Mouse (Mus musculus) neural tube, embryonic 12.5 days (tissue): Measurements from ENCODE around the gene Rbm43. TPM values are rescaled to one million over a fixed set of nuclear protein-coding genes. Genes with fewer than 3 reads are reported as not detected.
"Not testable (repeated sequence)": the region's sequence is repeated elsewhere in the genome, so short reads cannot be mapped to it uniquely, and the experiment has no call there.

Source experiments
- ATAC-seq: fragments of 200-750 bp; cut with Nextera tagmentation; 2 replicates; pipeline ENCODE4 v1.8.0; 2017; ENCODE audit warnings: low read depth, mild to moderate bottlenecking, moderate TSS enrichment, moderate library complexity; ENCODE audit not compliant: low FRiP score
- H3K27ac ChIP-seq: fragments of 300-500 bp; sonication (generic); 2 replicates; pipeline ENCODE4 v1.5.1; 2016
- H3K27me3 ChIP-seq: fragments of 300-500 bp; sonication (generic); replicated peaks from 2 replicates; pipeline ENCODE4 v1.6.1; 2016; ENCODE audit warnings: mild to moderate bottlenecking
- H3K36me3 ChIP-seq: fragments of 300-500 bp; sonication (generic); 2 replicates; pipeline ENCODE4 v1.6.1; 2016; ENCODE audit warnings: mild to moderate bottlenecking
- H3K4me1 ChIP-seq: fragments of 300-500 bp; sonication (generic); 2 replicates; pipeline ENCODE4 v1.6.1; 2016
- H3K4me2 ChIP-seq: fragments of 300-500 bp; sonication (generic); replicated peaks from 2 replicates; pipeline ENCODE4 v1.6.1; 2016; ENCODE audit warnings: mild to moderate bottlenecking
- H3K4me3 ChIP-seq: fragments of 300-500 bp; sonication (generic); 2 replicates; pipeline ENCODE4 v1.5.1; 2016
- H3K9ac ChIP-seq: fragments of 300-500 bp; sonication (generic); 2 replicates; pipeline ENCODE4 v1.6.1; 2016; ENCODE audit warnings: mild to moderate bottlenecking
- H3K9me3 ChIP-seq: fragments of 300-500 bp; sonication (generic); 2 replicates; pipeline ENCODE4 v1.6.1; 2016; ENCODE audit warnings: mild to moderate bottlenecking
- WGBS: fragments of 180-500 bp; shearing (Covaris S2); methylation state at CpG from one replicate; pipeline ENCODE4 v1.1.7; 2016; 5-methylcytosine and 5-hydroxymethylcytosine counted together
- polyA plus RNA-seq: library from polyadenylated mRNA; unstranded; fragments of >200 nt; fragmentation: Nextera tagmentation; extraction: Ambion mirVana; gene quantifications from 2 replicates; pipeline ENCODE4 v1.2.1, GENCODE M21; 2016

Gene Rbm43
- polyA plus RNA-seq, 1 experiment from 2014 or later = 7.2 TPM

GRCm38 (mm10) chr2:51907538-51908110 lies 27.3 kb downstream of the Rbm43 start:
- no peak overlapping the region for H3K4me2 ChIP-seq

GRCm38 (mm10) chr2:51905637-51906036 lies 29.3 kb downstream of the Rbm43 start:
- H3K27me3 ChIP-seq = no peaks in the 10 kb centered on the region
- H3K4me3 ChIP-seq = no peak overlapping the region
- WGBS = 89% methylated on average over 8 of the region's 8 CpGs
- no peak overlapping the region for H3K9ac ChIP-seq
- no peak for ATAC-seq
- H3K4me2 ChIP-seq = no peak overlapping the region
- H3K27ac ChIP-seq = no peak overlapping the region
- H3K4me1 ChIP-seq = no peaks in the 10 kb centered on the region
- no peaks in the 10 kb centered on the region for H3K36me3 ChIP-seq
- no peaks in the 10 kb centered on the region for H3K9me3 ChIP-seq

More at GRCm38 (mm10) chr2:51907538-51908110, 27.3 kb downstream of the Rbm43 start:
- no peaks in the 10 kb centered on the region for H3K36me3 ChIP-seq
- H3K9ac ChIP-seq = no peak overlapping the region
- H3K9me3 ChIP-seq = no peaks in the 10 kb centered on the region
- WGBS = 62% methylated on average over 4 of the region's 4 CpGs
- H3K4me3 ChIP-seq = no peak overlapping the region
- no peak overlapping the region for H3K27ac ChIP-seq
- ATAC-seq = no peak
- no peaks in the 10 kb centered on the region for H3K27me3 ChIP-seq
- no peaks in the 10 kb centered on the region for H3K4me1 ChIP-seq

GRCm38 (mm10) chr2:51892411-51892901 lies 42.5 kb downstream of the Rbm43 start:
- Histone ChIP-seq H3K9ac (no peak overlapping the region), H3K27me3 (no peaks in the 10 kb centered on the region), H3K36me3 (no peaks in the 10 kb centered on the region), H3K4me1 (no peaks in the 10 kb centered on the region), H3K4me3 (no peak overlapping the region), H3K4me2 (no peak overlapping the region), H3K27ac (no peak overlapping the region), H3K9me3 (no peaks in the 10 kb centered on the region)
- WGBS = 87% methylated on average over 12 of the region's 12 CpGs
- no peak for ATAC-seq

- Histone ChIP-seq H3K4me1 (no peaks in the 10 kb centered on the region), H3K27ac (no peak overlapping the region), H3K4me3 (no peak overlapping the region), H3K9ac (no peak overlapping the region), H3K27me3 (no peaks in the 10 kb centered on the region), H3K36me3 (no peaks in the 10 kb centered on the region), H3K9me3 (0 out of 2 replicates have a peak, but pooled peaks cover under 1% of the 10 kb centered on the region), H3K4me2 (no peak overlapping the region)
- 81% methylated on average over 4 of the region's 4 CpGs for WGBS
- ATAC-seq = no peak
Measured at GRCm38 (mm10) chr2:51890961-51891360, 44.0 kb downstream of the Rbm43 start.

- H3K9me3 ChIP-seq, H3K36me3 ChIP-seq, H3K27me3 ChIP-seq, H3K4me2 ChIP-seq, H3K27ac ChIP-seq, ATAC-seq, H3K4me3 ChIP-seq, H3K4me1 ChIP-seq, H3K9ac ChIP-seq: not testable (repeated sequence)
- WGBS = 96% methylated on average over 22 of the region's 26 CpGs
Measured at GRCm38 (mm10) chr2:51890139-51890538, 44.8 kb downstream of the Rbm43 start.

- 85% methylated on average over 1 of the region's 1 CpGs for WGBS
- no peaks in the 10 kb centered on the region for H3K9me3 ChIP-seq
- no peaks in the 10 kb centered on the region for H3K27me3 ChIP-seq
- no peaks in the 10 kb centered on the region for H3K36me3 ChIP-seq
- no peak overlapping the region for H3K4me2 ChIP-seq
- no peak overlapping the region for H3K9ac ChIP-seq
- H3K4me3 ChIP-seq = no peak overlapping the region
- H3K27ac ChIP-seq = no peak overlapping the region
- ATAC-seq = no peak
- H3K4me1 ChIP-seq = no peaks in the 10 kb centered on the region
Measured at GRCm38 (mm10) chr2:51880143-51880542, 54.8 kb downstream of the Rbm43 start.

Other genes starting within 250 kb of the Rbm43 start
- 7.0 and 7.3 TPM in 2 replicates for gene Nmi, start 38.3 kb upstream of the Rbm43 start, polyA plus RNA-seq
- 18.1 and 18.2 TPM in 2 replicates for gene Tnfaip6, start 102.8 kb upstream of the Rbm43 start, polyA plus RNA-seq
- gene Rif1, start 137.7 kb upstream of the Rbm43 start, polyA plus RNA-seq = 39.2 and 41.3 TPM in 2 replicates